Mouse (Mus musculus) limb, embryonic 15.5 days (tissue): ENCODE measurements around the gene Cib4. TPM values are rescaled to one million over a fixed set of nuclear protein-coding genes. Genes with fewer than 3 reads are reported as not detected.

Experiments used
- ATAC-seq: fragments of 200-750 bp; cut with Nextera tagmentation; 2 replicates; pipeline ENCODE4 v1.8.0; 2017; ENCODE audit warnings: low read depth, moderate TSS enrichment; ENCODE audit not compliant: insufficient number of reproducible peaks, low FRiP score, low TSS enrichment
- H3K27ac ChIP-seq: fragments of 300-500 bp; sonication (generic); 2 replicates; pipeline ENCODE4 v1.5.1; 2015; ENCODE audit warnings: moderate library complexity, mild to moderate bottlenecking, inconsistent platforms
- H3K27me3 ChIP-seq: fragments of 300-500 bp; sonication (generic); 2 replicates; pipeline ENCODE4 v1.6.1; 2015; ENCODE audit warnings: inconsistent platforms
- H3K36me3 ChIP-seq: fragments of 300-500 bp; sonication (generic); 2 replicates; pipeline ENCODE4 v1.6.1; 2015; ENCODE audit warnings: inconsistent platforms
- H3K4me1 ChIP-seq: fragments of 300-500 bp; sonication (generic); 2 replicates; pipeline ENCODE4 v1.6.1; 2015; ENCODE audit warnings: inconsistent platforms
- H3K4me2 ChIP-seq: fragments of 300-500 bp; sonication (generic); 2 replicates; pipeline ENCODE4 v1.6.1; 2015; ENCODE audit warnings: mild to moderate bottlenecking, inconsistent platforms
- H3K4me3 ChIP-seq: fragments of 300-500 bp; sonication (generic); 2 replicates; pipeline ENCODE4 v1.5.1; 2015; ENCODE audit warnings: mild to moderate bottlenecking, inconsistent platforms
- H3K9ac ChIP-seq: fragments of 300-500 bp; sonication (generic); 2 replicates; pipeline ENCODE4 v1.6.1; 2015; ENCODE audit warnings: inconsistent platforms
- H3K9me3 ChIP-seq: fragments of 300-500 bp; sonication (generic); 2 replicates; pipeline ENCODE4 v1.6.1; 2016; ENCODE audit warnings: inconsistent platforms
- WGBS: fragments of 180-500 bp; shearing (Covaris S2); methylation state at CpG from one replicate; pipeline ENCODE4 v1.1.7; 2015; 5-methylcytosine and 5-hydroxymethylcytosine counted together
- polyA plus RNA-seq: library from polyadenylated mRNA; unstranded; fragments of >200 nt; fragmentation: Nextera tagmentation; extraction: Ambion mirVana; gene quantifications from 2 replicates; pipeline ENCODE4 v1.2.1, GENCODE M21; 2015

Gene Cib4
- polyA plus RNA-seq, 1 experiment from 2014 or later: not detected

GRCm38 (mm10) chr5:30559986-30560493, 14.4 kb upstream of the Cib4 start:
- H3K4me3 ChIP-seq: no peak overlapping the region
- H3K36me3 ChIP-seq: no peaks in the 10 kb centered on the region
- no peak overlapping the region for H3K9ac ChIP-seq
- H3K27me3 ChIP-seq: no peaks in the 10 kb centered on the region
- WGBS: 17% methylated on average over 3 of the region's 3 CpGs
- no peaks in the 10 kb centered on the region for H3K9me3 ChIP-seq
- no peak overlapping the region for H3K27ac ChIP-seq
- peaks cover 7% of the 10 kb centered on the region for H3K4me1 ChIP-seq
- no peak for ATAC-seq
- H3K4me2 ChIP-seq: no peak overlapping the region

DNA sequence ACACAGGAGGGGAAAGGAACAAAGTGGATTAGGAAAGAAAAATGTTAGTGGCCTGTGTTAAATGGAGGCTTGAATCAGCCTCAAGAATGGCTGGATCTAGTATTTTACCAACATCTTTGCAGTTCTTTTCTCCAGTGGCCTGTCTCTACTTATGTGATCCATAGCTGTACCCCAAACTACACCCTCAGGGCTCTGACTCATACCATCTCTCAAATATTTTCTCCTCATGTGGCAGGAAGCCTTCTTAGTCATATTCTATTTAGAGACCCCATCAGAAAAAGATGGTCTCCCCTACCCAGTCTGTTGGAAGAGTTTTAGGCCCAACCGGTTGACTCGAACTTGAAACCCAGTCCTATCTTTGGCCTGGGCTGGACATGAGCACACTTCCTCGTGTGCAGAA, 13.8 kb upstream of the Cib4 start:
- WGBS: 82% methylated on average over 3 of the region's 3 CpGs
- peaks cover 7% of the 10 kb centered on the region for H3K4me1 ChIP-seq
- H3K9ac ChIP-seq: no peak overlapping the region
- H3K36me3 ChIP-seq: no peaks in the 10 kb centered on the region
- H3K27ac ChIP-seq: no peak overlapping the region
- no peaks in the 10 kb centered on the region for H3K9me3 ChIP-seq
- H3K27me3 ChIP-seq: no peaks in the 10 kb centered on the region
- no peak overlapping the region for H3K4me2 ChIP-seq
- H3K4me3 ChIP-seq: no peak overlapping the region
- ATAC-seq: no peak

- H3K4me2 ChIP-seq: no peak overlapping the region
- no peak for ATAC-seq
- H3K9ac ChIP-seq: no peak overlapping the region
- H3K4me1 ChIP-seq: peaks cover 7% of the 10 kb centered on the region
- no peak overlapping the region; the same call in 1 of the 2 replicates for H3K27ac ChIP-seq
- H3K27me3 ChIP-seq: no peaks in the 10 kb centered on the region
- 21% methylated on average over 3 of the region's 3 CpGs for WGBS
- H3K9me3 ChIP-seq: no peaks in the 10 kb centered on the region
- H3K4me3 ChIP-seq: no peak overlapping the region
- no peaks in the 10 kb centered on the region for H3K36me3 ChIP-seq
These were observed 10.6 kb upstream of the Cib4 start for GRCm38 (mm10) chr5:30556284-30556683.

DNA sequence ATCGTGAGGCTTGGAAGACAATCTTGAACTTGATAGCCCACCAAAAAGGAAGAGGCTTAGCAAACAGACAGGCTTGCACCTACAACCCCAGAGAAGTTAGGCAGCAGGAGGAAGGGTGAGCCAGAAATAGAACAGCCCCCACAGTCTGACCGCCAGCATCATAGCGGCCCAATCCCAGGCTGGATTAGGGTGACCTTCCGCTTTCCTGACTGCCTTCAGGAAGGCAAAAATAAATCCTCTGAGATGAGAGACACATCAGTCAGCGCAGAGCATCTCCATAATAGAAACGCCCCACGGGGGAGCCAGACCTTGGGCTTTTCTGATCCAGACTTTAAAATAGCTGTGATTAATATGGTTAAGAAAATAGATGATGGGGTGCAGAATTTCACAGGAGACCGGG, 9.3 kb upstream of the Cib4 start:
- Histone ChIP-seq H3K9ac (no peak overlapping the region), H3K9me3 (no peaks in the 10 kb centered on the region), H3K4me1 (peaks cover 12% of the 10 kb centered on the region), H3K27me3 (no peaks in the 10 kb centered on the region), H3K27ac (no peak overlapping the region), H3K36me3 (no peaks in the 10 kb centered on the region), H3K4me3 (no peak overlapping the region), H3K4me2 (no peak overlapping the region)
- 82% methylated on average over 8 of the region's 8 CpGs for WGBS
- no peak for ATAC-seq

DNA sequence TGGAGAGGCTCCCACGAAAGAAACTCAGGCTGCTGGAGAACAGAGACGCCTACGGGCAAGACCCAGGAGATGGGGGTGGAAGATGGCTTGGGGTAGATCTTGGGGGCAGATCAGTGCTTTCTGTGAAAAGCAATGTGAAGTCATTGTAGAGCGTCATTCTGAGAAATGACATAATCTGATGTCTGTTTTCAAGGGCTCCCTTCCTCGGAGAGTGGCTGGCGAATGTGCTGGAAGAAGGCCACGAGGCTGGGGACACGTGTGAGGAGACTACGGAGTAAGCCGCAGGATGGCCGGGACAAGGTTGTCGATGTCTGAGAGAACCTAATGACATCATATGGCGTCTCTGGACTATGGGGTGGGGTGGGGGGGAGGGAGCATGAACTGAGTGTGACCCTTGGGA, 8.3 kb upstream of the Cib4 start:
- Histone ChIP-seq H3K27me3 (no peaks in the 10 kb centered on the region), H3K4me1 (peaks cover 12% of the 10 kb centered on the region), H3K36me3 (no peaks in the 10 kb centered on the region), H3K4me2 (no peak overlapping the region), H3K27ac (no peak overlapping the region), H3K4me3 (no peak overlapping the region), H3K9ac (no peak overlapping the region), H3K9me3 (no peaks in the 10 kb centered on the region)
- ATAC-seq: no peak
- 90% methylated on average over 13 of the region's 13 CpGs for WGBS

- peaks cover 11% of the 10 kb centered on the region for H3K4me1 ChIP-seq
- H3K27me3 ChIP-seq: no peaks in the 10 kb centered on the region
- whole genome bisulfite sequencing: 81% methylated on average over 6 of the region's 6 CpGs
- H3K36me3 ChIP-seq: no peaks in the 10 kb centered on the region
- no peak overlapping the region for H3K9ac ChIP-seq
- no peak overlapping the region for H3K4me2 ChIP-seq
- no peak overlapping the region for H3K27ac ChIP-seq
- no peaks in the 10 kb centered on the region for H3K9me3 ChIP-seq
- no peak for ATAC-seq
- H3K4me3 ChIP-seq: no peak overlapping the region
These were observed 6.4 kb upstream of the Cib4 start for GRCm38 (mm10) chr5:30552006-30552405.

DNA sequence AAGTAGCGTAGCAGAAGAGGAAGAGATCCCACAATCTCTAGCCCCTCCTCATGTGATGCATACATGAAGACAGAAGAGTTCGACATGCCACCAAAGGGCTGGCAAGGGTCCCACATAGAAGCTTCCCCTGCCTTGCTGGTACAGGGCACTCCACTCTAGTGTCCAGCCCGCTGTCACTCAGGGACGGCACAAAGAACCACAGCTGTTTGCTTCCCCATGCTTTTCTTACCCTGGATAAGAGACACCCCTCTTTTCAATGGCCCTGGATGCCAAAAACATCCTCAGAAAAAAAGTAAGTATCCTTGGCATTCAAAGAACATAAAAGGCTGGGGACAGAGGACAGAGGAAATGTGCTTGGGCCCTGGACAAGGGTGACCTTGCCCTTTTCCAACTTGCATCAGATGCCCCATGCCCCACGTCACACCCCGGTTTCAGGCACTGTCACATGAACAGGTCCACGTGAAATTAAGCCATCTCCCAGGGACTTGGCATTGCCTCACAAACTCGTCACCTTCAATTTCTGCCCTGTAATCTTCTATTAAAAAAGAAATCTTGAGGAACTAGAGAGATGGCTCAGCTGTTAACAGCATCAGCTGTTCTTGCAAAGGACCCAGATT, 5.5 kb upstream of the Cib4 start:
- 77% methylated on average over 8 of the region's 8 CpGs for WGBS
- no peaks in the 10 kb centered on the region for H3K27me3 ChIP-seq
- H3K4me3 ChIP-seq: no peak overlapping the region

DNA sequence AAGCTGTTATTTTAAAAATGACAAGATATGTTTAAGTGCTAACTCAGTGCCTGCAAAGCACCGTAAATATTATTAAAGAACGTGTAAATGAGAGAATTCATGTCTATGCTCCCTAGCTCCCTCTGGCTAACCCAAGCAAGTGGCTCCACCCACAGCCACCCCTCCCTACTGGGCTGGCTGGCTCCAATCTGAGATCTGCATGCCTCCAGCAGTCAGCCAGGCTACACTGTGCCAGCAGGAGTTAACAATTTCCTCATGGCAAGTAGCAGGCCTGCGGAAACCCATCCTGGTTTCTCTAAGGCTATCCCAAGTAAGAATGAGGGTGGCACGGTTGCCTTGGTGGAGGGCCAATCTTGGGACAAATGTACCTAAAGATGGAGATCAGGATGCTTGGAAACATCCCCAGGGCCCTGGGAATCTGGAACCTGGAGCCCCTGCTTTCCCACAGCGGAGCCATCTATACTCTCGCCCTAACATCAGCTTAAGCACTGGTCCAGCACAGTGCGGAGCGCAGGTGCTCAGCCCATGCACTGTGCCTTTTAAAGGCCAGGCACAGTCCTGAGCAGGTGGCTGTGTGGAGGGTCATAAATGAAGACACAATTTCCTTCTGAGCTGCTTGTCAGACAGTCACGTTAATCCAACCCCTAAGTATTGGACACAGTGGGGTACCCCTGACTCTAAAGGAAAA, 4.8 kb upstream of the Cib4 start:
- Histone ChIP-seq H3K9me3 (no peaks in the 10 kb centered on the region), H3K27me3 (no peaks in the 10 kb centered on the region), H3K4me1 (peaks cover 5% of the 10 kb centered on the region; the same call in 1 of the 2 replicates), H3K4me2 (no peak overlapping the region), H3K9ac (no peak overlapping the region), H3K36me3 (no peaks in the 10 kb centered on the region), H3K27ac (no peak overlapping the region), H3K4me3 (no peak overlapping the region)
- 41% methylated on average over 9 of the region's 9 CpGs for WGBS
- ATAC-seq: no peak

More for the DNA sequence above, 5.5 kb upstream of the Cib4 start:
- no peaks in the 10 kb centered on the region for H3K9me3 ChIP-seq
- no peak for ATAC-seq
- no peaks in the 10 kb centered on the region for H3K36me3 ChIP-seq
- H3K27ac ChIP-seq: no peak overlapping the region
- H3K4me1 ChIP-seq: peaks cover 5% of the 10 kb centered on the region; the same call in 1 of the 2 replicates
- no peak overlapping the region for H3K9ac ChIP-seq
- no peak overlapping the region for H3K4me2 ChIP-seq

DNA sequence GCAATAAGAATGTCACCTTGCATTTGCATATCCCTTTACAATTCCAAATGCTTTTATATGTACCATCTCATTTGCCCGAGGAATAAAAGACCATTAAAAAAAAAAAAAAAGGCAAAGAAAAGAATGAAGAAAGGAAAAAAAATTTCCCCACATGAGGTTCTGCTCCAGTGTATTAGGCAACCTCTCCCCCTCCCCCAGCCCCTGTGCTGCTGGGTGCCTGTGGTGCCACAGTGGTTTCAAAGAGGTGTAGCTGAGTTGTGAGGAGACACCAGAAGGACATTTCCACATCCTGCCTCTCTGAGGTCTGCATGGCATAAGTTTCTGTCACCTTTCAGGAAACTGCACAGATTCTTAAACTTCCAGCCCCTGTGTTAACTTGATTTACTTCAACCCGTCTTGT, 3.0 kb upstream of the Cib4 start:
- Histone ChIP-seq H3K27ac (no peak overlapping the region), H3K4me3 (no peak overlapping the region), H3K27me3 (no peaks in the 10 kb centered on the region), H3K9me3 (no peaks in the 10 kb centered on the region), H3K36me3 (no peaks in the 10 kb centered on the region), H3K4me1 (peaks cover 5% of the 10 kb centered on the region; the same call in 1 of the 2 replicates), H3K4me2 (no peak overlapping the region), H3K9ac (no peak overlapping the region)
- WGBS: 61% methylated on average over 2 of the region's 2 CpGs
- ATAC-seq: no peak

- ATAC-seq: no peak
- Histone ChIP-seq H3K4me2 (no peak overlapping the region), H3K9ac (no peak overlapping the region), H3K27me3 (no peaks in the 10 kb centered on the region), H3K9me3 (no peaks in the 10 kb centered on the region), H3K27ac (no peak overlapping the region), H3K36me3 (no peaks in the 10 kb centered on the region), H3K4me1 (no peaks in the 10 kb centered on the region), H3K4me3 (no peak overlapping the region)
- 61% methylated on average over 7 of the region's 7 CpGs for WGBS
These were observed 9.5 kb downstream of the Cib4 start for GRCm38 (mm10) chr5:30536051-30536570.

DNA sequence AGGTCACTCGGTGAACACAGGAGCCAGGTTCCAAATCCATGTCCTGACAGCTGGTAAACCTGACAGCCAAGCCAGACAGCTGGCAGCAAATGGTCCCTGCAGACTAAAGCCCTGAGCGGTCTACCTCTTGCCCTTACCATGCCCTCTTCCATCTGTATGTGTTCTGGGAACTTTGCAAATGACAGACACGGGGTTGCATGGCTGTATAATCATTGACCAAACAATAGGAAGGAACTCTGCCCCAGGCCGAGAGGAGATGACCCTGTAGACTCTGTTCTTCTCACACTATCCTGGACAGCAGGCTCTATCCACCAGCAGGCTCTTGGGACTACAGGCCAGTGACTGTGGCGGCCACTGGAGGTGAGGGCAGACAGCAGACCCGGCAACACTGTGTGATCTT, 11.0 kb downstream of the Cib4 start:
- Histone ChIP-seq H3K4me1 (no peaks in the 10 kb centered on the region), H3K9me3 (no peaks in the 10 kb centered on the region), H3K4me2 (no peak overlapping the region), H3K4me3 (no peak overlapping the region), H3K36me3 (no peaks in the 10 kb centered on the region), H3K27ac (no peak overlapping the region), H3K9ac (no peak overlapping the region), H3K27me3 (0 out of 2 replicates have a peak, but pooled peaks cover 2% of the 10 kb centered on the region)
- ATAC-seq: no peak
- WGBS: 70% methylated on average over 6 of the region's 6 CpGs

DNA sequence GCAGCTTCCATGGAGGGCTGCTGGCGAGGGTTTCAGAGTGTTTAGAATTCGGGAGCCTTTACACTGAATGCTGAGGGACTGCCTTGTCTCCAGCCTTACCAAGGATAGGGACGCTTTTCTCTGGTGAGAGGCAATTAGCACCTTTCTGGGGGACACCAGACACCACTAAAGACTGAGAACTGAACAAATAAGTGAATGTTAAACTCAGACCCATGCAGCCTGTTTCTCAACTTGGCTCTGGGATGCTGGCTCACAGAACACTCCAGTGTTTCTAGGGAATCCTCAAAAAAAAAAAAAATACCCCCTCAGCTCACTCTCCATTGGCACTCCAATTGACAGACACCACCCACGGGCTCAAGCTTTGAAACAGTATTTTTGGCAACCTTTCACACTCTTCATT, 16.7 kb downstream of the Cib4 start:
- H3K9ac ChIP-seq: no peak overlapping the region
- ATAC-seq: no peak
- H3K4me1 ChIP-seq: peaks cover 9% of the 10 kb centered on the region
- H3K27ac ChIP-seq: no peak overlapping the region
- H3K4me3 ChIP-seq: no peak overlapping the region
- no peaks in the 10 kb centered on the region for H3K9me3 ChIP-seq
- H3K4me2 ChIP-seq: no peak overlapping the region
- H3K36me3 ChIP-seq: no peaks in the 10 kb centered on the region
- H3K27me3 ChIP-seq: 0 out of 2 replicates have a peak, but pooled peaks cover 14% of the 10 kb centered on the region
- WGBS: 29% methylated on average over 4 of the region's 4 CpGs
